Mouse (Mus musculus) monocyte, adult 2 months (primary cell): ENCODE results near the gene Vps37b.

Experiments
- DNase-seq, 2 experiments: peaks; one replicate each; pipeline ENCODE4 v3.0.0; 2022; ENCODE audit warnings: low spot score in 2 of 2, low read depth in 1 of 2

Vps37b gene

DNA sequence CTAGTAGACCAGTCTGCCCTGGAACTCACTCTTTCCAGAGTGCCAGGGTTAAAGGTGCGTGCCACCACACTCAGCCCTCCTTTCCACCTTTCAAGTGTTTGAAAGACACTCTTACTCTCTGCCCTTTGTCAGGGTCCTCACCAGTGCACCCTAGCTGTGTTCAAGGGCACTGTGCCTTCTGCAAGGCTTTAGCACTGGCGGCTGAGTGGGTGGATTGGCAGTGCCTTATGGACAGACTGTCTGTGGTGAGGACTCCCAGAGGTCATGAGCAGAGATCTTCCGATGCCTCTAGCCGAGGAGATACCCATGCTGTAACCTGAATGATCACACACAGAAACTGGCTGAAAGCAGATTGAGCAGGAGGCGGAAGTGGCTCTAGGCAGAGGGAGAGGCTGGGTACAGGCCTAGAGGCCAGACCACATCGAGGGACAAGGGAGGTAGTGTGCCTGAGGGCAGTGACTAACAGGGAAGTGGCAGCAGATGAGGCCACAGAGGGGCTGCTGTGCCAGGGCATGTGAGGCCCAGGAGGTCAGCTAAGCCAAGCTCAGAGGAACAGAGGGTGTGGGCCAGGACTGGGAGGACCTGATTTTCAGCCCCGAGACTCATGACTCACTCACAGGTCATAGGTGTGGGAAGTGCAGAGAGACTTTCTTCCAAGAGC, 14.8 kb upstream of the Vps37b start:
- peak; percentile 73 to 76 for DNase-seq

DNA sequence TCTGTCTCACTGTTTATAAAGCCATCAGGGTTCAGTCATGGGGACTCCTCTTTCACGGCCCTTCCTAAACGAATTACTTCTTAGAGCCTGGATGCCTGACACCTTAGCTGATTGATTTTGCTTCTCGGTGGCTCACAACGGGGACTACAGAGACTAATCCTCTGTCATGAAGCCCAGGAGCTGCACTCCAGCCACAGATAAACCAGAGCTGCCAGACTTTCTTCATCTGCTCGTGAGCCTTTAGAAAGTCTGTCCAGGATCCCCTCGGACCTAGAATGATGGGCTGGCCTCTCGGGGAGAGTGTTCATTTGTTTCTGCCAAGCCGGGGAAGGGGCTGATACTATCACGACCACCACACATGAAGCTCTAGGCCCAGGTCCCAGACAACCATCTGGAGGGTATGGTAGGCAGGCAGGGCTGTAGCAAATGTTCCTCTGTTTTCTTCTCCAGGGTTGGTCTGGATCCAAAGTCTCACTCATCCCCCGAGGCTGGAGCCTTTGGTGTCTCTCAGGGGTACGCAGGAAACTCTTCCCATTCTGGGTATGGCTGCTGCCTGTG, 13.5 kb upstream of the Vps37b start:
- DNase-seq: no peak

DNA sequence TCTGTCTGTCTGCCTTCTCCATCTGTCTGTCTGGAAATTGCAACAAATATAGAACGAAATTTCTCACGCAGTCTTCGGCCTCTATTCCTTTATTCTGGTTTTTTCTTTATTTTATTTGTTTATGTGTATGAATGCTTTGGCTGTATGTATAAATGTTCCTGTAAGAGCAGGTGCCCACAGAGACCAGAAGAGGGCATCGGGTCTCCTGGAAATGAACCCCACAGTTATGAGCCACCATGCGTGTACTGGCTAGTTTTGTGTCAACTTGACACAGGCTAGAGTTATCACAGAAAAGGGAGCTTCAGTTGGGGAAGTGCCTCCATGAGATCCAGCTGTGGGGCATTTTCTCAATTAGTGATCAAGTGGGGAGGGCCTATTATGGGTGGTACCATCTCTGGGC, 11.9 kb upstream of the Vps37b start:
- DNase-seq: no peak

DNA sequence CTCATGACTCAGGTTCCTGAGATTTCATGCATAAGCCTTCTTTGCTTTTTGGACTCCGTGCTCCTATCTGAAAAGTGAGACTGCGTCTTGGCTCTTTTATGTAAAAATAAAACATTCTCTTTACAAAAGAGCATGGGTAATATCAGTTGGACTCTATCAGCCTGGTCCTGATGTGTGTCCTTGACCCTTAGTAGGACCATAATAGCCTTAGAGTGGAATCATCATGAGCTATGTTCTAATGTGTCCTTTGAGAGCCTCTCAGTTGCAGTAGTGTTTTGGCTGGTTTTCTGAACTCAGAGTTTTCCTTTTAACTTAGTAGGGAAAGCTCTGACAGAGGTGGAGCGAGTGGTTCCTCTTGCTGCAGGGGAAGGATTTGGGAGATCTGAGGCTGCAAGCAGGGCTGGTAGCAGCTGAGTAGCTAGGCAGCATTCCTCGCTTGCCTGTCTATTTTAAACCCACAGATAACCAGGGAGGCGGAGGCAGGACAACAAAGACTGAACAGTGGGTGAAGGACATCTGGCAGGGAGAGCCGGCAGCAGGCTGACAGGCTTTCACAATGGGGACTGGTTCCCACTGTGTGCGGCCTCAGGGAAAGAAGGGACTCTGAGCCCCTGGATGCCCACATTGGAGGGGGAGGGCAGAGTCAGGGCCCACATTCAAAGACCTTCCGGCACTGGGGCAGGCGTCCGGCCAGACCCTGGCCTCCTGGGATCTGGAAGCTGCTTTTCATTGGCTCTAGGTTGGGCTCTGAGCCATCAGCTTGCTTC, 11.3 kb upstream of the Vps37b start:
- DNase-seq: no peak

GRCm38 (mm10) chr5:124041097-124041496, 9.0 kb upstream of the Vps37b start:
- no peak for DNase-seq

GRCm38 (mm10) chr5:124039602-124040001, 7.5 kb upstream of the Vps37b start:
- no peak for DNase-seq

GRCm38 (mm10) chr5:124036836-124037235, 4.8 kb upstream of the Vps37b start:
- no peak for DNase-seq

DNA sequence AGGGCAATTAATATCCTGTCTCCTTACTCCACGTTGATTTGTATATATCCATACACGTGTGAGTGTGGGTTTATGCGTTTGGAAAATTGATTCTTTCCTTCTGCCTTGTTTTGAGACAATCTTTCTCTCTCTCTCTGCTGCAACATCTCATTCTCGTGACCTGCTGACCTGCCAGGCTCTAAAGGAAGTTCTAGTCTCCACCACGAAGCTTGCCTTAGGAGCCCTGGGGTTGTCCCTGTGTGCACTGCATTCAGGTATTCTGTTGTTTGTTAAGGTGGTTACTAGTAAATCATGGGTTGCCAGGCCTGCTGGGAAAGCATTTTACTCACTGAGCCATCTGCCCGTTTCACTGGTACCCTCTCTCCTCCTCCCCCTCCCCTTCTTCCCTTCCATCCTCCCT, 4.3 kb upstream of the Vps37b start:
- DNase-seq: no peak

DNA sequence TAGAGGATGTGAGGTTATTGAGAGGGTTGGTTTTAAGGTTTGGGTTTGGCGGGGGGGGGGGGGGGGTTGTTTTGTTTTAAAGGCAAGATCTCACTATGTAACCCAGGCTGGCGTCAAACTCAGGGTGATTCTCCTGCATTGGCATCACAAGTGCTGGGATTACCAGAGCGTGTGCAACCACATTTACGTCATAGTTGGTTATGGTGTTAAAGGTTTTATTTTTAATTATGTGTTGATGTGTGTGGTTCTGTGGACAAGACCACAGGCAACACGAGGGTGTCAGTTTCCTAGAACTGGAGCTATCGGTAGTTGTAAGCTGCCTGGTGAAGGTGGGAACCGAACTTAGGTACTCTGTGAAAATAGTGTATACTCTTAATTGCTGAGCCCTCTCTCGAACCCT, 3.7 kb upstream of the Vps37b start:
- no peak for DNase-seq

DNA sequence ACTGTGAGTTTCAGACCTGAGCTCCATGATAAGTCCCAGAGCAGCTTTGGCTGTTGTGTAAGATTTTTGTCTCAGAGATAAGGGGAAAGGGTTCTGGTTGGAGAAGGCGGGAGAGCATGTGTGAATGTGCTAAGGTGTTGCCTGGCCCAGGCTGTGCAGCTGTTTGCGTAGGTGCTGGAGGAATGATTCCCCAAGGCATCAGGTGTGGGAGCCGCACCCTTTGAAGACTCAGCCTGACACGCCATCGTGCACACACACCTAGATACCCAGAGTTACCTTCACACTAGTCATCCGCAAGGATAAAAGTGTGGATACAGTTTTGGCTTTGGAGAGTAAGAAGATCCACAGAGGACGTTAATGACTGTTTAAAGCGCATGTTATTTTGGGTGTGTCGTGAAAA, 3.3 kb upstream of the Vps37b start:
- no peak for DNase-seq

DNA sequence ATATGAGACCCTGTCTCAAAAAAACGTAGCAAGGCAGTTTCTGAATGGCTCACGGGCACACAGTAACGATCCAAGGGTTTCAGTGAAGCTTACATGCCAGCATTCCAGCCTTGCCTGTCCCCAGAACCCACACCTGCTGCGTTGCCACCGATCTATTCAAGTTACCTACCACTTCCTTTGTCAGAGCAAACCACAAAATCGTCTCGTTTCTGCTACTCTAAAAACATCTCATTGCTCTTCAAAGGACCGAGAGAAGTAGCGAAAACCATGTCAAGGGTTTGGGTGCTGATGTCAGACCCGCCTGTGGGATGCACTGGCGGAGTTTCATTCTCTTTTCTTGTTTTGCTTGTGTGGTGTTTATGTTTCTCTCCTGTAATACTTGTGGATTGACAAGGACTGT, 2.4 kb upstream of the Vps37b start:
- DNase-seq: no peak

- DNase-seq: no peak
Measured at GRCm38 (mm10) chr5:124031068-124031955, 758 bp downstream of the Vps37b start.

GRCm38 (mm10) chr5:124030386-124031067, 1.5 kb downstream of the Vps37b start:
- DNase-seq: no peak

GRCm38 (mm10) chr5:124029220-124030035, 2.6 kb downstream of the Vps37b start:
- no peak for DNase-seq

DNA sequence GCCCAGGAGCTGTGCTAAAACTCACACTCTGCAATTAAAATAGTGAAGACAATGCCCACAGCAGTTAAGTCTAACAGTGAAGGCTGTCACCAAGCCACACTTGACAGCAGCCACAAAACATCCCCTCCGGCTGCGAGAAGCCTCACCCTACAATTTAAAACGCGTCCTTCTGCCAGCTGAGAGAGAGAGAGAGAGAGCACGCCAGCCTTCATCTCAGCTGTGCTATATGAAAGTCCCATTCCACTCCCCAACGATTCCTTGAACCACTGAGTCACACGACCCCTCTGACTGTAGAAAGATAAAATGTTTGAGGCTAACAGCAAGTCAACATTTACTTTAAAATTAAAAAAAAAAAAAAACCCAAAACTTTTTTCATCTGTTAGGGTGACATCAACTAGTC, 3.4 kb downstream of the Vps37b start:
- DNase-seq: no peak

DNA sequence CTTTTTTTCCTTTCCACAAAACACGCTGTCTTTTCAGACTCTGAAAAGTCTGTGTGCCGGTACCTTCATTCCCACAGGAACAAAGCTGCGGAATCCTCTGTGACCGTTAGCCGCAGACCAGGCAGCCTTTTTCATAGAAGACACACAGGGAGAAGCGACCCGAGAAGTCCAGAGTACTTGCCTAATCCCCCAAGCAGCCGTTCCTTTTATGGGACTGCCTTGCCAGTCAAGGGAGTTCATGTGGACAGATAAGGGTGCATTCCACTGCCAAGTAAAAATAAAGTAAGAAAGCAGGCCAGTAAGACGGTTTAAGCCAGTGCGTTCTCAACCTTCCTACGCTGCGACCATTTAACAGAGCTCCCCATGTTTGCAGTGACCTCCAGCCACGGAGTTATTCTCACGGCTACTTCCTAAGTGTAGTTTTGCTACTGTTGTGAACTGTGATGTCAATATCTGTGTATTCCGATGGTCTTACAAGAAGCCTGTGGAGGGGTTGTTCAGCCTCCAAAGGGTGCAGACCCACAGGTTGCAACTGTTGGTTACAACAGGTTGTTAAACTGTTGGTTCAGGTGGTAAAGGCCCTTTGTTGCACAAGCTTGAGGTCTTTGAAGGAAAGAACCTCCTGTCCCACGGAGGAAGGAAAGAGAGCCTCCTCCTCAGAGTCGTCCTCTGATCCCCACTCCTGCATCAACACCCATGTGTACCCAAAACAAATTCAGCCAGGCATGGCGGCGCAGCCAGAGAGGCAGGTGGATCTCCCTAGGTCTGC, 4.2 kb downstream of the Vps37b start:
- no peak for DNase-seq

DNA sequence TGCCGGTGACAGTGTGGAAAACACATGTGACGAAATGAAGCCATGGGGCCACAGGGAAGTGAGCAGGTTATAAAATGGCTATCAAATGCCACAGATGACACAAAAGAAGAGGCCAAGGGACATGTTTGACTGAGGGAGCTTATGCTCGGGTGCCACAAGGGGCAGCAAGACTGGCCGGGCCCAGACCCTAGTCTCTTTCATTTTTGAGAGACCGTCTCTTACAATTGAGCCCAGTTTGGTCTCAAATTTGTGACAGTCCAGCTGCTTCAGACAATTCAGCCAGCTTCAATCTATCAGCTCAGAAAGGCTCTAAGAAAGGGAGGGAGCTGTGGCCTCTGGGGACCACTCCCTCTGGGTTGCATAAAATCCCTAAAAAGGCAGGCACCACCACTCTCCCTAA, 5.5 kb downstream of the Vps37b start:
- no peak for DNase-seq

DNA sequence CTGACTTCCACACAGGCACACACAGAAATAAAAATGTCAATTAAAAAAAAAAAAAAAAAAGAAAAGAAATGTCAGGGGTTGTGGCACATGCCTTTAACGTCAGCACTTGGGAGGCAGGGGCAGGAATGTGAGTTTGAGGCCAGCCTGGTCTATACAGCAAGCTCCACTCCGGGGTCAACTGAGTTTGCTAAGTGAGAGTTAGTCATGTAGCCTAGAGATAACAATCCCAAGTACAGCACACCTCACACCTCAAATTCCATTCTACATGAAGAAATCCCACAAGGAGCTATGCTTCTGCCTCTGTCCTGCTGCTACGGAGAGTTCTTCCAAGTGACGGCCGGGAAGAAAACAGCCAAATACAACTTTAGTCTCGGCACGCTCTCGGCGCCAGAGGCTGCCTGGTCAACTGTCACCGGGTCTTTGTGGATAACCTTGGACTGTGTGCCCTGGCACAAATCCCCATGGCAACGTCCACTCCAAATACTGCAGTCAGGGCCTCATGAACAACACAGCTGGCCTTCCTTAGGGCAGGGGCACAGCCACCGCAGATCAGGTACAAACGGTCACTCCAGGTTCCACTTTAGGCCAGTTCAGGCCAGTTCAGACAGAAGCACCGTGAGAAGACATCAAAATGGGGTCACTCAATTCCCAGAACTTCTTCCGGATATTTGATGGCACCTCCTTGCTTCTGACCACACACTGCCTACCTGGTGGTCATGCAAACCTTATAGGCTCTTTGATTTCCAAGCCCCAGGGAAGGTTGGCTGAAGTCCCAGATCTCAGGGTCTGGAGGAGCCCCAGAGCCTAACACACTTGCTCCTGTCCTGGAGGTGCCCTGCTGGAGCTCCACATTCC, 6.3 kb downstream of the Vps37b start:
- DNase-seq: no peak
